Mouse (Mus musculus): ENCODE measurements around the gene Sbno1. TPM values are rescaled to one million over a fixed set of nuclear protein-coding genes. Genes with fewer than 3 reads are reported as not detected.
"Not testable (repeated sequence)": the region's sequence is repeated elsewhere in the genome, so short reads cannot be mapped to it uniquely, and the experiment has no call there.

The Sbno1 gene
- polyA plus RNA-seq, 1 experiment from 2014 or later: 56.2 TPM

DNA sequence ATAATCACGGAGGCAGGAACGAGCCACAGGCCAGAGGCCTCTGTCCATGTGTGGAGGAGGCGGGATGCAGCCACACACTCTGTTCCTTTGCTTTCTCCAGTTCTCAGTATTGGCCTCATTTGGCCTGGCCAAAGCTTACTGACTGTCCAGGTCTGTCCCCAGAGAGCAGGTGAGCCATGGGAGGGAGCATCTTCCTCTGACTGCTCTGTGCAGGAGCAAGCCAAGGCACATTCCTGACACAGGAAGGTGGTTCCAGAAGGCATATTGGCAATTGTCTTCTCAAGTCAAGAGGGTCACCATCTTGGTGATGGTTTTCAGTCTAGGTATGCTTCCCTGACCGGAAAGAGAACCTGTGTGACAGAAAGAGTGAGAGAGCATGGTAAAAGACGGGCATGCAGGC, 37.7 kb upstream of the Sbno1 start:
- H3K4me2 ChIP-seq (ENCODE audit: low read length): no peak overlapping the region
- no peak overlapping the region for H3K27ac ChIP-seq
- no peaks in the 10 kb centered on the region for H3K9me3 ChIP-seq (replicated peaks; ENCODE audit: low read length)
- peaks cover 31% of the 10 kb centered on the region for H3K36me3 ChIP-seq (ENCODE audit: insufficient read depth, low read length)
- no peak overlapping the region for H3K4me3 ChIP-seq (replicated peaks; ENCODE audit: low read depth, low read length)
- H3K4me1 ChIP-seq (replicated peaks; ENCODE audit: insufficient read depth, low read length): no peaks in the 10 kb centered on the region
- no peak overlapping the region for H3K9ac ChIP-seq (ENCODE audit: low read depth, low read length)
- no peak for TF ChIP-seq CTCF (IDR thresholded peaks at IDR 0.05; ENCODE audit: low read depth)
- 85% methylated on average over 5 of the region's 5 CpGs for WGBS
- ATAC-seq (replicated peaks; ENCODE audit: low FRiP score, low read depth) (0 out of 2 replicates have a peak, but pooled peaks have one; percentile 10), DNase-seq (ENCODE audit: low spot score) (no peak)
- H3K27me3 ChIP-seq (ENCODE audit: insufficient read depth, low read length): no peaks in the 10 kb centered on the region

DNA sequence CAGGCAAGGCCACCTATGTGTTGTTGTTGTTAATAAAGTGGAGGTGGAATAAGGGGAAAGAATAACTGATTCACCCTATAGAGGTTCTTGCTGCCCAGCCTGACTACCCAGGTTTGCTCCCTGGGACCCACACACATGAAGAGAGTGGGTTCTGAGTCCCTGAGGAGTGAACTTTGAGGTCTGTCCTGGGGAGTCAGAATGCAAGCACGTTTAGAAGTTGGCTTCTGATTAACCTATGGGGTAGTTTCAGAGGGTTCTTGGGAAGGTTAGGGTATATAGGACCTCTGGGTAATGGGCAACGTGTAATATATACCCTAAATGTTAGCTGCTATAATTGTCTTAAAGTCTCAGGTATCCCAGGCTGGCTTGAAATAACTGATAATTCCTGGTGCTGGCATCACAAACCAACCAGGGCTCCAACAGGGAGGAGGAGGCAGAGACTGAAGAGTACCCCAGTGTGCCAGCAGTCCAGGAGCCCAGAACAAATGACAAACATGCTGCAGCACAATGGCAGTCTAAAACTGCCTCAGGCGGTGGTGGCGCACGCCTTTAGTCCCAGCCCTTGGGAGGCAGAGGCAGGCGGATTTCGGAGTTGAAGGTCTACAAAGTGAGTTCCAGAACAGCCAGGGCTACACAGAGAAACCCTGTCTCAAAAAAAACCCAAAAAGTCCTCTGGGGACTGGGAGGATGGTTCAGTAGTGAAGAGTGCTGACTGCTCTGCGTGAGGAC, 36.7 kb upstream of the Sbno1 start:
- Histone ChIP-seq H3K9ac (ENCODE audit: low read depth, low read length) (no peak overlapping the region), H3K27me3 (ENCODE audit: insufficient read depth, low read length) (no peaks in the 10 kb centered on the region), H3K36me3 (ENCODE audit: insufficient read depth, low read length) (peaks cover 33% of the 10 kb centered on the region), H3K27ac (no peak overlapping the region), H3K4me3 (replicated peaks; ENCODE audit: low read depth, low read length) (no peak overlapping the region), H3K9me3 (replicated peaks; ENCODE audit: low read length) (no peaks in the 10 kb centered on the region), H3K4me1 (replicated peaks; ENCODE audit: insufficient read depth, low read length) (no peaks in the 10 kb centered on the region), H3K4me2 (ENCODE audit: low read length) (no peak overlapping the region)
- ATAC-seq (replicated peaks; ENCODE audit: low FRiP score, low read depth) (no peak), DNase-seq (ENCODE audit: low spot score) (no peak)
- TF ChIP-seq CTCF (IDR thresholded peaks at IDR 0.05; ENCODE audit: low read depth): no peak
- WGBS: 92% methylated on average over 8 of the region's 8 CpGs

DNA sequence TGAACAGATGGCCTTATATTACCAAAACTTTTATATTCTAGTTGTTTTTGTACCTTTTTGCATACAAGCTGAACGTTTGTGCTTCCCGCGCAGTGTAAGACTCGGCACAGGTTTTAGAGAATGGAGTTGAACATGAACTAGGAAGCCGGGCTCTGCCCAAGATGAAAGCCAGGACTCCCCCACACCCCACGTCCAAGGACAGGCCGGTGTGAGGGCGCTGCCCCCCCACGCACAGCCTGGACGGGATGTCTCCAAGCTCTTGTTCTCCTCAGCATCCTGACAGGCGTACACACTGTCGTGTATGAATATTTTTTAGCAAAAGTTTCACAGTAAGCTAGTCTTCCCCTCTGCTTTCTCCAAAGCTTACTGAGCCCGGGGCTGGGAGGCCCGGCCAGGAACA, 35.1 kb upstream of the Sbno1 start:
- not testable (repeated sequence) for ATAC-seq (replicated peaks; ENCODE audit: low FRiP score, low read depth); H3K27me3 ChIP-seq (ENCODE audit: insufficient read depth, low read length); H3K4me3 ChIP-seq (replicated peaks; ENCODE audit: low read depth, low read length); H3K9me3 ChIP-seq (replicated peaks; ENCODE audit: low read length); H3K27ac ChIP-seq; DNase-seq (ENCODE audit: low spot score); H3K9ac ChIP-seq (ENCODE audit: low read depth, low read length); H3K4me2 ChIP-seq (ENCODE audit: low read length); H3K4me1 ChIP-seq (replicated peaks; ENCODE audit: insufficient read depth, low read length)
- WGBS: 86% methylated on average over 14 of the region's 14 CpGs
- H3K36me3 ChIP-seq (ENCODE audit: insufficient read depth, low read length): peaks cover 45% of the 10 kb centered on the region

DNA sequence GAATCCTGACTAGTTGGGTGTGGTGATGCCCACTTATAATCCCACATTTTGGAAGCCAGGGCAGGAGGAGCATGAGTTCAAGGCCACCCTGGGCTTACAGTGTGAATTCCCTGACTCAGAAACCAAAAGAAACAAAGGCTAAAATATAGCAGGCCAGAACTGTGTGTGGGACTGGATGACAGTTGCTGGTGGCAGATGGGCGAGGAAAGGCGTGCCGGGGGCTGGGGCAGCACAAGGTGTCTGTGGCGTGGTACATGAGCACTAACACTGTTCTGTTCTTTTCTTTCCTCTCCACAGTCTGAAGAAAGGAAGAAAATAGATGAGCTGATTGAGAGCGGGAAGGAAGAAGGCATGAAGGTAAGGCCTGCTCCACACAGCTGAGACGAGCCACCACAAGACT, 31.0 kb upstream of the Sbno1 start:
- no peak overlapping the region for H3K27ac ChIP-seq
- no peak for DNase-seq (ENCODE audit: low spot score)
- H3K4me1 ChIP-seq (replicated peaks; ENCODE audit: insufficient read depth, low read length): no peaks in the 10 kb centered on the region; the same call in 1 of the 2 replicates
- no peaks in the 10 kb centered on the region for H3K27me3 ChIP-seq (ENCODE audit: insufficient read depth, low read length)
- no peak for TF ChIP-seq CTCF (IDR thresholded peaks at IDR 0.05; ENCODE audit: low read depth)
- ATAC-seq (replicated peaks; ENCODE audit: low FRiP score, low read depth): no peak
- H3K4me2 ChIP-seq (ENCODE audit: low read length): no peak overlapping the region
- WGBS: 91% methylated on average over 6 of the region's 6 CpGs
- H3K36me3 ChIP-seq (ENCODE audit: insufficient read depth, low read length): peaks cover 51% of the 10 kb centered on the region
- H3K9ac ChIP-seq (ENCODE audit: low read depth, low read length): no peak overlapping the region
- H3K4me3 ChIP-seq (replicated peaks; ENCODE audit: low read depth, low read length): no peak overlapping the region
- no peaks in the 10 kb centered on the region for H3K9me3 ChIP-seq (replicated peaks; ENCODE audit: low read length)

DNA sequence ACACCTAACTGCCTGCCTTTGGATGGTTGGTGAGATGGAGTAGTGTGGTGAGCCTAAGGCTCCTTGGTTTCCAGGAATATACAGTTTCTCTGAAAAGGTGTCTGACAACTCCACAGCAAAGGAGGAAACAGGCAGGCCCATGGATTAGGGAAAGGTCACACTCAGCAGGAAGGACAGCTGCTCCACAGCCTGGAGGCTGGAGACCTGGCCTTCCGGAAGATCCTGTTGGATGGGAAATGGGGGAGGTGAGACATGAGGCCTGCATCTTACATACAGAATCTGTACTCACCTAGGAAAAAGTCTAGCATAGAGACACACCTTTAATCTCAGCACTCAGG, 28.2 kb upstream of the Sbno1 start:
- no peak overlapping the region for H3K4me3 ChIP-seq (replicated peaks; ENCODE audit: low read depth, low read length)
- no peak overlapping the region for H3K4me2 ChIP-seq (ENCODE audit: low read length)
- no peak for TF ChIP-seq CTCF (IDR thresholded peaks at IDR 0.05; ENCODE audit: low read depth)
- ATAC-seq (replicated peaks; ENCODE audit: low FRiP score, low read depth) (no peak), DNase-seq (ENCODE audit: low spot score) (no peak)
- 70% methylated on average over 1 of the region's 1 CpGs for WGBS
- peaks cover 69% of the 10 kb centered on the region for H3K36me3 ChIP-seq (ENCODE audit: insufficient read depth, low read length)
- H3K27me3 ChIP-seq (ENCODE audit: insufficient read depth, low read length): no peaks in the 10 kb centered on the region
- no peaks in the 10 kb centered on the region; the same call in 1 of the 2 replicates for H3K4me1 ChIP-seq (replicated peaks; ENCODE audit: insufficient read depth, low read length)
- H3K27ac ChIP-seq: peak overlapping the region; percentile 63; the same call in 1 of the 2 replicates
- H3K9ac ChIP-seq (ENCODE audit: low read depth, low read length): no peak overlapping the region
- no peaks in the 10 kb centered on the region for H3K9me3 ChIP-seq (replicated peaks; ENCODE audit: low read length)

DNA sequence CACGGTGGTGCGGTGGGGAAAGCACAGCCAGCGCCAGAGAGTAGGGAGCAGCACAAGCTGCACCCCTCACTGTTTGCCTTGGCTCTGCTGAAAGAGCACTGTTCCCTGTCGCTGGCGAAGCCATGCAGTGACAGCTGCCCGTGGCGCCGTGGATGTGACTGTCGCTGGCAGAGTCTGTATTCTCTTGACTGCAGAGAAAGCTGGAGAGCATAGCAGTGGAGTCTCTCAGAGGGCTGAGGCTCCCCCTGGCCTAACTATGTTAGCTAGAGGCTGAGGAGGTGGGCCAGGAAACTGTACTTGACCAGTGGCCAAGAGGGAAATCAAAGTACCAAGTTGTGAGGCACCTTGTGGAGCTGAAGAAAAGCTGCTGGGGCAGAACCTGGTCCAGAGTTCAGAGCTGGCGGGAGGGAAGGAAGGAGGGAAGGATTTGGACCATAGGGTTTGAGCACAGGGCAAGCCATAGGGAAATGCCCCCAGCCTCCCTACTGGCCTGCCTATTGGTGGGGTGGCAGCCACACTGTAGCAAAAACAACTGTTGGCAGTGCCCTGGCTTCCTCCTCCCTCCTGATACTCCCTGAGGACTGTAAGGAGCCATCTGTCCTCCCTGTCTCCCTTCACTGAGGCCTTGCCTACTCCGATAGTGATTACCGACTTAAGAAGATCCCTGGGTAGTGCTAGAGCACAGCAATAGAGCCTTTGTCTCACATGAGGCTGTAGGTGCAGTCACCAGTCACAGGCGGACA, 27.7 kb upstream of the Sbno1 start:
- H3K4me2 ChIP-seq (ENCODE audit: low read length): no peak overlapping the region

More for the DNA sequence above, 27.7 kb upstream of the Sbno1 start:
- no peak for DNase-seq (ENCODE audit: low spot score)
- no peaks in the 10 kb centered on the region for H3K9me3 ChIP-seq (replicated peaks; ENCODE audit: low read length)
- no peaks in the 10 kb centered on the region; the same call in 1 of the 2 replicates for H3K4me1 ChIP-seq (replicated peaks; ENCODE audit: insufficient read depth, low read length)
- peaks cover 67% of the 10 kb centered on the region for H3K36me3 ChIP-seq (ENCODE audit: insufficient read depth, low read length)
- H3K9ac ChIP-seq (ENCODE audit: low read depth, low read length): no peak overlapping the region
- H3K27ac ChIP-seq: peak overlapping the region; percentile 64
- no peaks in the 10 kb centered on the region for H3K27me3 ChIP-seq (ENCODE audit: insufficient read depth, low read length)
- WGBS: 84% methylated on average over 13 of the region's 13 CpGs
- no peak overlapping the region for H3K4me3 ChIP-seq (replicated peaks; ENCODE audit: low read depth, low read length)
- peak; percentile 69 for ATAC-seq (replicated peaks; ENCODE audit: low FRiP score, low read depth)
- no peak for TF ChIP-seq CTCF (IDR thresholded peaks at IDR 0.05; ENCODE audit: low read depth)

All from kidney, postnatal 0 days (tissue).